Mouse (Mus musculus) forebrain, embryonic 11.5 days (tissue): ENCODE data around the gene Rubcnl. TPM values are rescaled to one million over a fixed set of nuclear protein-coding genes. Genes with fewer than 3 reads are reported as not detected.
A peak's percentile ranks its signal among the peaks of the same experiment; 100 is the strongest.

ENCODE experiments used
- ATAC-seq: fragments of 200-750 bp; cut with Nextera tagmentation; replicated peaks from 2 replicates; pipeline ENCODE4 v1.8.0; 2017; ENCODE audit warnings: moderate TSS enrichment; ENCODE audit not compliant: low FRiP score
- DNase-seq: peaks from one replicate; pipeline ENCODE4 v3.0.0-alpha.2; 2017; ENCODE audit warnings: low spot score
- H3K27ac ChIP-seq: fragments of 300-500 bp; sonication (generic); 2 replicates; pipeline ENCODE4 v1.5.1; 2014; ENCODE audit warnings: low read depth, low read length
- H3K27me3 ChIP-seq: fragments of 300-500 bp; sonication (generic); 2 replicates; pipeline ENCODE4 v1.6.1; 2014; ENCODE audit warnings: mild to moderate bottlenecking, low read length, mixed read lengths; ENCODE audit not compliant: control insufficient read depth, insufficient read depth
- H3K36me3 ChIP-seq: fragments of 300-500 bp; sonication (generic); 2 replicates; pipeline ENCODE4 v1.6.1; 2014; ENCODE audit warnings: mild to moderate bottlenecking, low read length, moderate library complexity, mixed read lengths; ENCODE audit not compliant: control insufficient read depth, insufficient read depth
- H3K4me1 ChIP-seq: fragments of 300-500 bp; sonication (generic); replicated peaks from 2 replicates; pipeline ENCODE4 v1.6.1; 2014; ENCODE audit warnings: low read length, mixed read lengths; ENCODE audit not compliant: control insufficient read depth, insufficient read depth
- H3K4me2 ChIP-seq: fragments of 300-500 bp; sonication (generic); 2 replicates; pipeline ENCODE4 v1.6.1; 2014; ENCODE audit warnings: low read depth, mild to moderate bottlenecking, low read length, moderate library complexity, mixed read lengths; ENCODE audit not compliant: severe bottlenecking
- H3K4me3 ChIP-seq: fragments of 300-500 bp; sonication (generic); 2 replicates; pipeline ENCODE4 v1.5.1; 2014; ENCODE audit warnings: low read depth, low read length
- H3K9ac ChIP-seq: fragments of 300-500 bp; sonication (generic); 2 replicates; pipeline ENCODE4 v1.6.1; 2014; ENCODE audit warnings: low read length
- H3K9me3 ChIP-seq: fragments of 300-500 bp; sonication (generic); 2 replicates; pipeline ENCODE4 v1.6.1; 2016; ENCODE audit warnings: low read length, mixed read lengths; ENCODE audit not compliant: control insufficient read depth
- WGBS: fragments of 180-500 bp; shearing (Covaris S2); extraction: QIAGEN DNeasy Blood & Tissue Kit; methylation state at CpG from one replicate; pipeline ENCODE4 v1.1.7; 2014; 5-methylcytosine and 5-hydroxymethylcytosine counted together
- polyA plus RNA-seq: library from polyadenylated mRNA; unstranded; fragments of >200 nt; fragmentation: Nextera tagmentation; extraction: Ambion mirVana; gene quantifications from 2 replicates; pipeline ENCODE4 v1.2.1, GENCODE M21; 2014

Gene Rubcnl
- polyA plus RNA-seq, 1 experiment from 2014 or later = 0.32 TPM

DNA sequence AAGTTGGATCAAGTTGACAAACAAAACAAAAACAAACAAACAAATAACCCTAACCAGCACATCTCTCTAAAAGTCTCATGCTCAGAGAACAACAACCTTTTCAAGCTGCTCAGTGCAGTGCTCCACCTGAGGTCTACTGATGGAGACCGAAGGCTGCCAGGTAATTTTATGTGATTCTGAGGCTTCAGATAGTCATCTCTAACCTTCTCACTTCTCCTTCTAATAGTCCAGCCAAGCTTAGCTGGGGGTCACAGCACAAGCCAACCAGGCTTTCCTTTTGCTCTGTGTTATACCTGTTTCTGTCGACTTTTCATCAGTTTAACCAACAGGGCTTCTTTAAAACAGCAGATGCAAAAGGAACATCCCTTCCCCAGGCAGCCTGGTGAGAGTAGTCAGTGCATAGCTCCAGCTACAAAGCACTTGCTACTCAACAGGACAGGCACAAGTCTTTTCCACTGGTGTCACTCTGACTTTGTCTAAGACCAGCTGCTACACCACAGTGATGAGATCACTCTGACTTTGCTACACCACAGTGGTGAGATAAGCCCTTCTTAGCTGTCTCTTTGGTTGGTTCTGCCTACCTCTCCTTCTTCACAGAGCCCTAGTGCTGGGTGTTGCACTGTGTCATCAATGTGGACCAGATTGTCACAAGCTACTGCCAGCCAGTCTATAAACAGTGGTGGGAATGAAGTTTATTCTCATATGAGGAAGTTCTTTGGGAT is 10.2 kb upstream of the Rubcnl start:
- no peaks in the 10 kb centered on the region for H3K36me3 ChIP-seq
- WGBS = 89% methylated on average over 2 of the region's 2 CpGs
- H3K9me3 ChIP-seq = no peaks in the 10 kb centered on the region
- no peak overlapping the region for H3K4me3 ChIP-seq
- ATAC-seq = no peak
- no peak overlapping the region for H3K4me2 ChIP-seq
- no peaks in the 10 kb centered on the region for H3K27me3 ChIP-seq
- no peak for DNase-seq
- H3K4me1 ChIP-seq = no peaks in the 10 kb centered on the region
- H3K27ac ChIP-seq = no peak overlapping the region
- no peak overlapping the region for H3K9ac ChIP-seq

DNA sequence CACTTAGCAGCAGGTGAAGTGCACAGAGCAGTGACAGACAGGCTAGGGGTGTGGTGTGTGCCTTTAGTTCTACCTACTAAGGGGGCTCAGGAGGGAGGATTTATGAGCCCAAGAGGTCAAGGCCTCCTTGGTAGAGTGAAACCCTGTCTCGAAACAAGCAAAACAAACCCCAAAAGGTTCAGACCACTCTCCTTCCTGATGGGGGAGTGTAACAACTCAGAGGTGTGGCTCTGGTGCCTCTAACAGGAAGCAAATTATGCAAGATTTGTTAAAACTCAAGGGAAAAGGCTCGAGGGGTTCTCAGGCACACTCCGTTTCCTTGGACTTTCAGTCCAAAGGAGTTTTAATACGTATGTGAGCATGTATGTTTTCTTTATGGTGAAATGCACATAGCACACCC is 5.5 kb upstream of the Rubcnl start:
- no peak overlapping the region for H3K4me3 ChIP-seq
- no peaks in the 10 kb centered on the region for H3K27me3 ChIP-seq
- H3K9me3 ChIP-seq = no peaks in the 10 kb centered on the region
- H3K27ac ChIP-seq = no peak overlapping the region
- no peak for ATAC-seq
- no peaks in the 10 kb centered on the region for H3K36me3 ChIP-seq
- no peak for DNase-seq
- no peak overlapping the region for H3K4me2 ChIP-seq
- 81% methylated on average over 4 of the region's 4 CpGs for WGBS
- no peak overlapping the region for H3K9ac ChIP-seq
- H3K4me1 ChIP-seq = no peaks in the 10 kb centered on the region

DNA sequence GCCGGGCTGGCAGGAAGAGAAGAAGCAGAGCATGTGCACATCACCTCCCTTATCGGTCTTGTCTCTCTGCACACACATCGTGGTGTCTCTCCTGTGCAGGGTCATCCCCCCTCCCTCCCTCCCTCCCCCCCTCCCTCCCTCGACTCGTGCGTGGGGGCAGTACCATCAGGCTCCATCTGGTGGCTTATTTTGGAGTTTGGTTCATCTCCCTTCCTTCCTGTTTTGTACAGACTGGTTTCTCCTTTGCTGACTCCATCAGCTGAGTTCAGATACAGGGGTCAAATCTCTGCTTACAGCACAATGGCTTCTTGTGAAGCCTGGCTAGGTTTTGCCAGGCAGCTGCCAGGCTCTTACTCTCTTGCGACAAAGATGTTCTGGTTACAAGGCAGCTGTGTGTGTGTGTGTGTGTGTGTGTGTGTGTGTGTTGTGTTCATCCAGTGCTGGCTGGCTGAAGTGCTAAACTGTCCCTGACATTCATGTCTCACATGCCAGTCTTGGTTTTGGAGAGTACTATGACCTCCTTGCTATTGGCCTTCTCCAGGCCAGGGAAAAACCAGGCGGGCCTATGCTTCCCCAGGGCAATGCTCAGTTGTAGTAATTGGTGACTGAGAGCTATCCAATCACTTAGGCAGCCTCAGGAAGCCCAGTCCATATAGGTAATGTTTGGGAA is 4.7 kb upstream of the Rubcnl start:
- Histone ChIP-seq H3K27me3 (no peaks in the 10 kb centered on the region), H3K4me2 (no peak overlapping the region), H3K9me3 (no peaks in the 10 kb centered on the region), H3K36me3 (no peaks in the 10 kb centered on the region), H3K4me1 (no peaks in the 10 kb centered on the region), H3K4me3 (no peak overlapping the region), H3K9ac (no peak overlapping the region), H3K27ac (no peak overlapping the region)
- no peak for DNase-seq
- 48% methylated on average over 8 of the region's 8 CpGs for WGBS
- no peak for ATAC-seq

GRCm38 (mm10) chr14:75016715-75017020 is 841 bp downstream of the Rubcnl start:
- peak overlapping the region; percentile 63; the same call in 1 of the 2 replicates for H3K9ac ChIP-seq

GRCm38 (mm10) chr14:75017277-75017676 is 1.4 kb downstream of the Rubcnl start:
- WGBS = 92% methylated on average over 7 of the region's 7 CpGs
- no peaks in the 10 kb centered on the region for H3K27me3 ChIP-seq
- no peak overlapping the region for H3K27ac ChIP-seq
- no peak overlapping the region for H3K4me2 ChIP-seq
- H3K4me1 ChIP-seq = no peaks in the 10 kb centered on the region
- no peak overlapping the region for H3K4me3 ChIP-seq
- ATAC-seq (no peak), DNase-seq (no peak)
- no peak overlapping the region for H3K9ac ChIP-seq
- H3K36me3 ChIP-seq = no peaks in the 10 kb centered on the region
- no peaks in the 10 kb centered on the region for H3K9me3 ChIP-seq

More at GRCm38 (mm10) chr14:75016715-75017020, 841 bp downstream of the Rubcnl start:
- H3K9me3 ChIP-seq = no peaks in the 10 kb centered on the region
- no peak for ATAC-seq
- DNase-seq = no peak
- peak overlapping the region; percentile 94 for H3K4me2 ChIP-seq
- WGBS = 71% methylated on average over 9 of the region's 9 CpGs
- no peaks in the 10 kb centered on the region for H3K4me1 ChIP-seq
- H3K27me3 ChIP-seq = no peaks in the 10 kb centered on the region
- H3K36me3 ChIP-seq = no peaks in the 10 kb centered on the region
- H3K27ac ChIP-seq = no peak overlapping the region
- H3K4me3 ChIP-seq = peak overlapping the region; percentile 51; the same call in 1 of the 2 replicates

DNA sequence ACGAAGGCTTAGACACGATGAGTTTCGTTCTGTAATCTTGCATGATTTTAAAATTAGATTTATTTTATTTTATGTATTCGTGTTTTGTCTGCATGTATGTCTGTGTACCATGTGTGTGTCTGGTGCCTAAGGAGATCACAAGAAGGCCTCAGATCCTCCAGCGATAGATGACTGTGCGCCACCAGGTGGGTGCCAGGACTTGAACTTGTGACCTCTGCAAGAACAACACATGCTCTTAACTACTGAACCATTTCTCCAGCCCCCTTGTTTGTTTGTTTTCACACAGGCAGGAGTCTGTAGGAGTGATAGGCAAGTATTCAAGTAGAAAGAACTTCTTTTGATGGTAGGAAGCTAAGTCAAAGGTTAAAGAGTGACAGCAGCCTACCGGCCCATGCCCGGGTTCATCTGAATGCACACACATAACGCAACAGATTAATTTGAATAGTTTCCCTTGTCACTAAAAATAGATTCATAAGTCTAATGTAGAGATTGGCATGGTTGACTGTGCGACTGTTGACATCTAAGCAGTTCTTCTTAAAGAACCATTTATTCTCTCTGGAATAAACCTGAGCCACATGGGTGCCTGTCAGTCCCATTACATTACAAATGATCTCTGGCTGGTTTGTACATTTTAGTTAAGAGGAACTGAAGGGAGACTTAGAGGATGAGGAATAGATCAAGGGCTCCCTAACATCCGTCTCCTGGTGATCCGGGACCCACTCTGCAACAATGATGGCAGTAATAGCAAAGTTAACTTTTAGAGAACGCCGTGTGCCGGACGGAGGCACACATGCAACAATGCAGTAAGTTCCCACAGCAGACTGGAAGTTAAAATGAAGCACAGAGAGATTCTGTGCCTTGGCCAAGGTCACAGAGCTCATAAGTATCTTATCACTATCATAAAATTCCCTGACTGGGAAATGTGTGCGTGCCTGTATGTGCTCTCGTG is 2.3 kb downstream of the Rubcnl start:
- WGBS = 92% methylated on average over 18 of the region's 18 CpGs
- no peaks in the 10 kb centered on the region for H3K36me3 ChIP-seq
- H3K4me2 ChIP-seq = no peak overlapping the region
- H3K27me3 ChIP-seq = no peaks in the 10 kb centered on the region
- no peak overlapping the region for H3K9ac ChIP-seq
- no peaks in the 10 kb centered on the region for H3K4me1 ChIP-seq
- ATAC-seq (no peak), DNase-seq (no peak)
- no peaks in the 10 kb centered on the region for H3K9me3 ChIP-seq
- H3K4me3 ChIP-seq = no peak overlapping the region
- H3K27ac ChIP-seq = no peak overlapping the region

- no peak overlapping the region for H3K4me2 ChIP-seq
- 79% methylated on average over 4 of the region's 4 CpGs for WGBS
- no peaks in the 10 kb centered on the region for H3K36me3 ChIP-seq
- H3K4me1 ChIP-seq = no peaks in the 10 kb centered on the region
- H3K27ac ChIP-seq = no peak overlapping the region
- H3K4me3 ChIP-seq = no peak overlapping the region
- DNase-seq (no peak), ATAC-seq (no peak)
- H3K9ac ChIP-seq = no peak overlapping the region
- no peaks in the 10 kb centered on the region for H3K9me3 ChIP-seq
- H3K27me3 ChIP-seq = no peaks in the 10 kb centered on the region
These were observed 3.0 kb downstream of the Rubcnl start for GRCm38 (mm10) chr14:75018829-75019228.

DNA sequence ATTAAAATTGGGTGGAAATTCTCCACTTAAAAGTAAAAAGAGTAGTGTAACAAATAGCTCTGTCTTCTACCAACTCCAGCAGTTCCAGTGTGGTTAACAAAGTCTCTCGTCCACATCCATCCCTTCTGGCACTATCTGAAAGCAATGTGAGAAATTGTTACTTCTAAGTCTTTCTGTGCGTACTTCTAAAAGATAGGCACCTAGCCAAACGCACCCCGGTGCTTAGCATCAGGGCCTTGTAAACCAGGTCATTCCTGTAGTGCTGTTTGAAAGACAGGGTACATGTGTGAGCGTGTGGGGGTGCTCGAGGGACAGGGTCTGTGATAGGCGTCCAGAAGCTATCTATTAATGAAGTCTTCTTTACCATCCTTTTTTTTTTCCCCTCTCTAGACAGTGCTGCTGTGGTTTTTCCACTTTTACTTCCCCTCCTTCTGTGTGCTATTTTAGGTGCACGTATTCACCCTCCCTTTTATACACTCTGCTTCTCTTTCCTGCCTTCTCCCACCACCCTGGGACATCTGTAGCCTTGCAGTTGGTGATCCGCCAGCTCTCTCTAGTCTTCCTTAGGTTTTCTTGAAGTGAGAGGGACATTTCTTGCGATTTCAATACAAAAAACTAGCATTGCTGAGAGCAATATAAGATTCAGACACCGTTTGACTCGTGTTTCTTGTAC is 4.9 kb downstream of the Rubcnl start:
- DNase-seq = no peak
- no peaks in the 10 kb centered on the region for H3K4me1 ChIP-seq
- no peak overlapping the region for H3K4me3 ChIP-seq
- H3K9ac ChIP-seq = no peak overlapping the region
- no peak for ATAC-seq
- WGBS = 91% methylated on average over 12 of the region's 12 CpGs
- no peak overlapping the region for H3K4me2 ChIP-seq
- no peaks in the 10 kb centered on the region for H3K9me3 ChIP-seq
- H3K27ac ChIP-seq = no peak overlapping the region
- H3K27me3 ChIP-seq = no peaks in the 10 kb centered on the region
- H3K36me3 ChIP-seq = no peaks in the 10 kb centered on the region
